Comparison of ENCODE assay signal across 15 mouse cellular contexts in the genomic region with DNA sequence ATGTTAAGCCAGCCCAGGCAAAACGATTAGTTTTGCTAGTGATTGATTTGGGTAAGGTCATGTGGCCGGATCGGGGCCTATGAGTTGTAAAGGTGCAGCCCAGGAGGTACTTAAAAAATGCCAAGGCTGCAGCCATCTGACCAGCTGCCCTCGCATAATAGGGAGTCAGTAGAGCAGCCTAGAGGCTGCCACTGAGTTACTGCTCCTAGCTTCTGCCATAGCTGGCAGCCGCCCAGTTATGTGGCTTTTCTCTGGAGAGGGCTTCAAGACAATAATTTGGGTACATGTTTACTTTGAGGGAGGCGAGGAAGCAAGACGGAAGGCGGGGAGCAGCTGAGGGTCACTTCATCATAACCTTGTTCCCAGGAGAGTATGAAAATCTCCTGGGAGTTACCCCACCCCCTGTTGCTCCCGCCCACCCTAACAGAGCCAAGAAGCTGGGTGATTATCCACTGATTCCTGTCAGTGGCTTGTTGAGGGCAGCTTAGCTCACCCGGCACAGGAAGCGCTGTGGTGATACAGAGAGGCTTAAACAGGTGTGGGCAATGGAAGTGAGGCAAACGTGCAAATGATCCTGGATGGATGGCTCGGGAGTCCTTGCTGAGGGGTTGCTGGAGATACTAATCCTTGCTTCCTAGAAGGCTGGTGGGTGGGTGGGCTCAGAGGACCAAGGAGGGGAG. TPM values are rescaled to one million over a fixed set of nuclear protein-coding genes. Genes with fewer than 3 reads are reported as not detected.
DNase-seq lines count a peak whose midpoint lies in the region; ATAC-seq and TF ChIP-seq lines count a peak whose summit lies in the region.
"Had no signal": no experiment of that assay in that cellular context is flagged by ENCODE, and none has a peak within 500 bp of the region (broad histone marks: within the 10 kb centered on the region; RNA-seq: fewer than 3 reads in every experiment).

No protein-coding gene starts in this region.

- no peaks in the 10 kb centered on the region for H3K36me3 ChIP-seq in kidney, embryonic 16.5 days (ENCODE audit: insufficient read depth, low read length)
- no peaks in the 10 kb centered on the region for H3K36me3 ChIP-seq in lung, postnatal 0 days (ENCODE audit: insufficient read depth, low read length)
- no peaks in the 10 kb centered on the region for H3K36me3 ChIP-seq in liver, embryonic 11.5 days (ENCODE audit: control insufficient read depth, insufficient read depth, low read length)
- H3K36me3 ChIP-seq: heart, embryonic 10.5 days; neural tube, embryonic 15.5 days had no signal

- ATAC-seq in kidney, embryonic 16.5 days (ENCODE audit: low FRiP score, low TSS enrichment): no peak
- ATAC-seq in common myeloid progenitor, adult 5-6 weeks (replicated peaks; ENCODE audit: low read depth, poor library complexity, severe bottlenecking): peak; percentile 57
- peak; percentile 54 for ATAC-seq in lung, postnatal 0 days
- ATAC-seq in liver, embryonic 11.5 days (replicated peaks; ENCODE audit: low FRiP score): no peak
- ATAC-seq: activated CD4-positive, CD25-positive, alpha-beta regulatory T cell, adult 4 months; inflammation-experienced regulatory T-cells, adult 6 months had no signal

- no peak overlapping the region for H3K9ac ChIP-seq in kidney, embryonic 16.5 days (replicated peaks; ENCODE audit: low read length)
- no peak overlapping the region for H3K9ac ChIP-seq in lung, postnatal 0 days (replicated peaks; ENCODE audit: low read depth)
- no peak overlapping the region for H3K9ac ChIP-seq in liver, embryonic 11.5 days (ENCODE audit: low read depth, low read length)
- H3K9ac ChIP-seq: neural tube, embryonic 15.5 days had no signal

- TF ChIP-seq CTCF in lung, postnatal 0 days (IDR thresholded peaks at IDR 0.05): no peak

- DNase-seq in adrenal gland, adult 2 months: peak; percentile 58
- no peak for DNase-seq in adrenal gland, postnatal 4 days (ENCODE audit: low spot score in 2 of 2)
- no peak for DNase-seq in kidney, adult 9 months
- peak; percentile 55 for DNase-seq in lung, postnatal 0 days (ENCODE audit: low spot score)
- no peak for DNase-seq in gastrocnemius, adult 8-10 months (ENCODE audit: low spot score in 2 of 2)
- no peak for DNase-seq in liver, embryonic 11.5 days (ENCODE audit: low spot score)
- DNase-seq: cerebellum, adult 18-20 months; layer of hippocampus, adult 9-11 months had no signal

- no peak overlapping the region for H3K4me2 ChIP-seq in kidney, embryonic 16.5 days (replicated peaks; ENCODE audit: low read depth, low read length)
- no peak overlapping the region for H3K4me2 ChIP-seq in lung, postnatal 0 days (replicated peaks; ENCODE audit: low read depth, low read length)
- no peak overlapping the region for H3K4me2 ChIP-seq in liver, embryonic 11.5 days

- H3K4me1 ChIP-seq in kidney, embryonic 16.5 days (ENCODE audit: insufficient read depth, low read length): peaks cover 26% of the 10 kb centered on the region
- H3K4me1 ChIP-seq in lung, postnatal 0 days (ENCODE audit: insufficient read depth, low read depth, low read length): no peaks in the 10 kb centered on the region; the same call in 1 of the 2 replicates
- no peaks in the 10 kb centered on the region for H3K4me1 ChIP-seq in liver, embryonic 11.5 days (replicated peaks; ENCODE audit: control insufficient read depth, insufficient read depth, low read length)

- no peaks in the 10 kb centered on the region for H3K27me3 ChIP-seq in kidney, embryonic 16.5 days (ENCODE audit: insufficient read depth, low read length)
- H3K27me3 ChIP-seq in lung, postnatal 0 days (replicated peaks; ENCODE audit: insufficient read depth, low read length): no peaks in the 10 kb centered on the region
- peaks cover 3% of the 10 kb centered on the region; the same call in 1 of the 2 replicates for H3K27me3 ChIP-seq in liver, embryonic 11.5 days (replicated peaks; ENCODE audit: control insufficient read depth, insufficient read depth, low read length)
- H3K27me3 ChIP-seq: neural tube, embryonic 15.5 days had no signal

- H3K27ac ChIP-seq in kidney, embryonic 16.5 days (ENCODE audit: low read length): peak overlapping the region; percentile 51; the same call in 1 of the 2 replicates
- no peak overlapping the region for H3K27ac ChIP-seq in lung, postnatal 0 days (ENCODE audit: low read length)
- H3K27ac ChIP-seq in liver, embryonic 11.5 days (ENCODE audit: low read depth, low read length): no peak overlapping the region
- H3K27ac ChIP-seq: heart, embryonic 10.5 days; neural tube, embryonic 15.5 days had no signal

- H3K9me3 ChIP-seq in kidney, embryonic 16.5 days (ENCODE audit: low read length): peaks cover 9% of the 10 kb centered on the region
- H3K9me3 ChIP-seq in lung, postnatal 0 days (ENCODE audit: low read length): no peaks in the 10 kb centered on the region
- no peaks in the 10 kb centered on the region for H3K9me3 ChIP-seq in liver, embryonic 11.5 days (ENCODE audit: control insufficient read depth, low read length)
- H3K9me3 ChIP-seq: heart, embryonic 10.5 days; neural tube, embryonic 15.5 days had no signal

- no peak for TF ChIP-seq EP300 in lung, postnatal 0 days (IDR thresholded peaks at IDR 0.05)

- H3K4me3 ChIP-seq in kidney, embryonic 16.5 days (ENCODE audit: low read length): no peak overlapping the region
- H3K4me3 ChIP-seq in lung, postnatal 0 days (ENCODE audit: low read depth, low read length): no peak overlapping the region
- H3K4me3 ChIP-seq in liver, embryonic 11.5 days (ENCODE audit: low read depth, low read length): no peak overlapping the region
- H3K4me3 ChIP-seq: heart, embryonic 10.5 days; megakaryocyte, embryonic 14.5 days; neural tube, embryonic 15.5 days had no signal

- WGBS in kidney, embryonic 16.5 days: 34% methylated on average over 13 of the region's 13 CpGs
- WGBS in lung, postnatal 0 days: 22% methylated on average over 13 of the region's 13 CpGs
- WGBS in liver, embryonic 11.5 days: 53% methylated on average over 13 of the region's 13 CpGs

RNA-seq across cellular contexts. Expression of a gene that starts 30.4 kb away (rescaled TPM):
- 1 to 10 TPM; 1.7 to 1.9 TPM for total RNA-seq in adrenal gland, adult 2 months (2021)
- polyA plus RNA-seq in adrenal gland, adult 2 months (2012; rRNA removed): 3.7 and 9.8 TPM in 2 replicates
- total RNA-seq in adrenal gland, postnatal 4 days (2021): 1 to 10 TPM; 1.7 to 3.0 TPM
- 1.9 TPM in 2 replicates for polyA plus RNA-seq in kidney, embryonic 16.5 days (2015; fragmentation: Nextera tagmentation; extraction: Ambion mirVana)
- total RNA-seq in common myeloid progenitor, adult 5-6 weeks (2017): 10.4 and 10.7 TPM in 2 replicates
- polyA plus RNA-seq in lung, postnatal 0 days (2015; fragmentation: Nextera tagmentation; extraction: Ambion mirVana): 5.4 and 6.5 TPM in 2 replicates
- total RNA-seq in gastrocnemius, adult 8-10 months (2022): under 1 TPM in 2 of 4 experiments, not detected in 2; 0.21 to 0.52 TPM
- 2.3 and 2.6 TPM in 2 replicates for polyA plus RNA-seq in liver, embryonic 11.5 days (2014; fragmentation: Nextera tagmentation; extraction: Ambion mirVana)

RNA-seq across cellular contexts. Expression of a gene that starts 41.6 kb away (rescaled TPM):
- total RNA-seq in adrenal gland, adult 2 months (2021): 1 to 10 TPM in 1 of 2 experiments, under 1 TPM in 1; 0.89 to 1.2 TPM
- 1.1 and 1.7 TPM in 2 replicates for polyA plus RNA-seq in adrenal gland, adult 2 months (2012; rRNA removed)
- 1 to 10 TPM; 1.1 to 1.8 TPM for total RNA-seq in adrenal gland, postnatal 4 days (2021)
- polyA plus RNA-seq in kidney, embryonic 16.5 days (2015; fragmentation: Nextera tagmentation; extraction: Ambion mirVana): 0.32 and 0.37 TPM in 2 replicates
- total RNA-seq in common myeloid progenitor, adult 5-6 weeks (2017): 0.14 TPM in 1 of 2 replicates, not detected in the other
- polyA plus RNA-seq in lung, postnatal 0 days (2015; fragmentation: Nextera tagmentation; extraction: Ambion mirVana): 0.27 and 0.31 TPM in 2 replicates
- under 1 TPM; 0.13 to 0.29 (median 0.20) TPM for total RNA-seq in gastrocnemius, adult 8-10 months (2022)
- polyA plus RNA-seq in liver, embryonic 11.5 days (2014; fragmentation: Nextera tagmentation; extraction: Ambion mirVana): 0.04 and 0.15 TPM in 2 replicates

Comparison
In these comparisons a context has a peak if more than half of its experiments do, and no peak if none do; other contexts are left out.
1. DNase-seq: peak in adrenal gland, adult 2 months (single experiment) and lung, postnatal 0 days (single experiment); none in adrenal gland, postnatal 4 days (0 of 2), kidney, adult 9 months (single experiment), gastrocnemius, adult 8-10 months (0 of 2) and liver, embryonic 11.5 days (single experiment).
2. ATAC-seq: peak in common myeloid progenitor, adult 5-6 weeks (single experiment) and lung, postnatal 0 days (single experiment); none in kidney, embryonic 16.5 days (single experiment) and liver, embryonic 11.5 days (single experiment).